ENCODE assay signal across 23 mouse cellular contexts in the genomic region with DNA sequence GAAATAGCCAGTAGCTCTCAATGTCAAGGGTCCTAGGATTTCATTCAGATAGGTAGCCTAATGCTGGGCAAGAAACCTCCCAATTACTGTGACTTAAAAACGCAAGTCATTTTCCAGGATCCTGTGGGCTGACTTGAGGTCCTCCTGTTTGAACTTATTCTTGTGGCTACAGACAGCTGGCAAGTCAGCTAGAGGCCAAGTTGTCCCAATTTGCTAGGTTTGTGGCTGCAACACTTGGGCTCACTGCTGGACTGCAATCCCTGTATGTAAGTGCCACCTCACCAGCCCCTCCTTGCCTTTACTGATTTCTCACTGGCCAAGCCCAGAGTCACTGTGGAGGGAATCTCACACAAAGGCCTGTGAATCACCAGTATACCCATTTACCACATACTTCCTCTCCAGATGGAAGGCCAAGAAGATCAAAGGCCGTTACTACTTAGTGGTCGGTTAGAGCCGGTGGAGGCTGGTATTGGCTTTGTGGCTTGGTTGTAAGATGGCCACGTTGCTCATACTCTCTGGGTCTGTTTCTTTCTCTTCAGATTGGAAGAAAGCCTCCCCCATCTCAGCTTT. TPM values are rescaled to one million over a fixed set of nuclear protein-coding genes. Genes with fewer than 3 reads are reported as not detected.
DNase-seq lines count a peak whose midpoint lies in the region; ATAC-seq and TF ChIP-seq lines count a peak whose summit lies in the region.
"Had no signal": no experiment of that assay in that cellular context is flagged by ENCODE, and none has a peak within 500 bp of the region (broad histone marks: within the 10 kb centered on the region; RNA-seq: fewer than 3 reads in every experiment).

No protein-coding gene starts in this region.

- H3K4me2 ChIP-seq in liver, postnatal 0 days (ENCODE audit: low read depth, low read length): no peak overlapping the region
- H3K4me2 ChIP-seq in stomach, postnatal 0 days (replicated peaks; ENCODE audit: low read depth): no peak overlapping the region
- H3K4me2 ChIP-seq in forebrain, embryonic 13.5 days: no peak overlapping the region
- no peak overlapping the region for H3K4me2 ChIP-seq in hindbrain, embryonic 14.5 days (replicated peaks)
- H3K4me2 ChIP-seq: hindbrain, embryonic 15.5 days; lung, embryonic 14.5 days; neural tube, embryonic 12.5 days had no signal

- H3K9ac ChIP-seq in liver, postnatal 0 days (replicated peaks): no peak overlapping the region
- no peak overlapping the region for H3K9ac ChIP-seq in stomach, postnatal 0 days (ENCODE audit: low read length)
- H3K9ac ChIP-seq in forebrain, embryonic 13.5 days: no peak overlapping the region
- no peak overlapping the region for H3K9ac ChIP-seq in hindbrain, embryonic 14.5 days
- H3K9ac ChIP-seq: hindbrain, embryonic 15.5 days; lung, embryonic 14.5 days; neural tube, embryonic 12.5 days had no signal

- no peaks in the 10 kb centered on the region; the same call in 1 of the 2 replicates for H3K36me3 ChIP-seq in liver, postnatal 0 days (replicated peaks; ENCODE audit: insufficient read depth, low read length)
- H3K36me3 ChIP-seq in stomach, postnatal 0 days (ENCODE audit: control insufficient read depth, insufficient read depth, low read length): no peaks in the 10 kb centered on the region
- no peaks in the 10 kb centered on the region; the same call in 1 of the 2 replicates for H3K36me3 ChIP-seq in forebrain, embryonic 13.5 days (ENCODE audit: poor library complexity, severe bottlenecking)
- 0 out of 2 replicates have a peak, but pooled peaks cover under 1% of the 10 kb centered on the region for H3K36me3 ChIP-seq in hindbrain, embryonic 14.5 days (replicated peaks; ENCODE audit: control insufficient read depth, insufficient read depth)
- H3K36me3 ChIP-seq: embryonic facial prominence, embryonic 10.5 days; hindbrain, embryonic 15.5 days; neural tube, embryonic 12.5 days had no signal

- ATAC-seq in liver, postnatal 0 days: no peak
- peak; percentile 34; the same call in 1 of the 2 replicates for ATAC-seq in stomach, postnatal 0 days (ENCODE audit: low FRiP score, low TSS enrichment)
- ATAC-seq in forebrain, embryonic 13.5 days: no peak
- no peak for ATAC-seq in hindbrain, embryonic 14.5 days (ENCODE audit: low FRiP score)
- ATAC-seq: activated CD4-positive, CD25-positive, alpha-beta regulatory T cell, adult 4 months; forebrain, embryonic 16.5 days; intestine, postnatal 0 days; midbrain, embryonic 16.5 days had no signal

- peaks cover 70% of the 10 kb centered on the region for H3K4me1 ChIP-seq in liver, postnatal 0 days (ENCODE audit: insufficient read depth)
- H3K4me1 ChIP-seq in stomach, postnatal 0 days (replicated peaks; ENCODE audit: control insufficient read depth, insufficient read depth): peaks cover 5% of the 10 kb centered on the region
- H3K4me1 ChIP-seq in forebrain, embryonic 13.5 days: peaks cover 19% of the 10 kb centered on the region
- peaks cover 7% of the 10 kb centered on the region; the same call in 1 of the 2 replicates for H3K4me1 ChIP-seq in hindbrain, embryonic 14.5 days (replicated peaks; ENCODE audit: control insufficient read depth, insufficient read depth, low read length)

- 0 out of 2 replicates have a peak overlapping the region, but pooled peaks have one; percentile 31 for H3K27ac ChIP-seq in liver, postnatal 0 days (ENCODE audit: low read depth)
- no peak overlapping the region for H3K27ac ChIP-seq in stomach, postnatal 0 days (replicated peaks)
- H3K27ac ChIP-seq in forebrain, embryonic 13.5 days: no peak overlapping the region
- H3K27ac ChIP-seq in hindbrain, embryonic 14.5 days: no peak overlapping the region
- H3K27ac ChIP-seq: embryonic facial prominence, embryonic 10.5 days; hindbrain, embryonic 15.5 days; layer of hippocampus, adult 2 months; macrophage; neural tube, embryonic 12.5 days had no signal

- no peak for TF ChIP-seq CTCF in liver, postnatal 0 days (IDR thresholded peaks at IDR 0.05; ENCODE audit: low read depth)
- TF ChIP-seq CTCF in stomach, postnatal 0 days (IDR thresholded peaks at IDR 0.05; ENCODE audit: low read depth): no peak

- 36% methylated on average over 5 of the region's 5 CpGs for WGBS in liver, postnatal 0 days (ENCODE audit: insufficient replicate concordance)
- WGBS in stomach, postnatal 0 days: 82% methylated on average over 5 of the region's 5 CpGs
- WGBS in forebrain, embryonic 13.5 days: 88% methylated on average over 5 of the region's 5 CpGs
- WGBS in hindbrain, embryonic 14.5 days: 87% methylated on average over 5 of the region's 5 CpGs

- no peak for TF ChIP-seq EP300 in liver, postnatal 0 days (IDR thresholded peaks at IDR 0.05; ENCODE audit: low read depth)
- no peak for TF ChIP-seq EP300 in stomach, postnatal 0 days (optimal IDR thresholded peaks at IDR 0.05)

- H3K9me3 ChIP-seq in liver, postnatal 0 days (ENCODE audit: low read length): no peaks in the 10 kb centered on the region
- no peaks in the 10 kb centered on the region for H3K9me3 ChIP-seq in stomach, postnatal 0 days (ENCODE audit: control insufficient read depth, low read length)
- H3K9me3 ChIP-seq in forebrain, embryonic 13.5 days (replicated peaks): no peaks in the 10 kb centered on the region
- no peaks in the 10 kb centered on the region for H3K9me3 ChIP-seq in hindbrain, embryonic 14.5 days (ENCODE audit: control insufficient read depth, low read length)
- H3K9me3 ChIP-seq: embryonic facial prominence, embryonic 10.5 days; hindbrain, embryonic 15.5 days; neural tube, embryonic 12.5 days had no signal

- H3K27me3 ChIP-seq in liver, postnatal 0 days (ENCODE audit: insufficient read depth, low read length): no peaks in the 10 kb centered on the region
- H3K27me3 ChIP-seq in stomach, postnatal 0 days (ENCODE audit: control insufficient read depth, insufficient read depth, low read length): no peaks in the 10 kb centered on the region
- H3K27me3 ChIP-seq in forebrain, embryonic 13.5 days: no peaks in the 10 kb centered on the region
- no peaks in the 10 kb centered on the region for H3K27me3 ChIP-seq in hindbrain, embryonic 14.5 days (ENCODE audit: control insufficient read depth, insufficient read depth, low read length)
- H3K27me3 ChIP-seq: hindbrain, embryonic 15.5 days; neural tube, embryonic 12.5 days had no signal

- peak; percentile 13 for DNase-seq in thymus, postnatal 0 days (ENCODE audit: low spot score)
- DNase-seq in thymus, postnatal 4 days: no peak
- DNase-seq in adipocyte (ENCODE audit: low spot score): peak; percentile 33
- DNase-seq in liver, postnatal 0 days: no peak
- no peak for DNase-seq in stomach, postnatal 0 days (ENCODE audit: low spot score)
- DNase-seq in urinary bladder, postnatal 36 days (ENCODE audit: low spot score in 2 of 2): no peak
- DNase-seq in hindbrain, embryonic 14.5 days (ENCODE audit: low spot score): no peak
- DNase-seq: cerebellum, postnatal 36 days; heart, adult 18-20 months; lung, embryonic 14.5 days; right cerebral cortex, postnatal 14 days; thymus, postnatal 14 days had no signal

- H3K4me3 ChIP-seq in liver, postnatal 0 days (ENCODE audit: low read depth, low read length): no peak overlapping the region
- H3K4me3 ChIP-seq in stomach, postnatal 0 days (ENCODE audit: low read depth, low read length): no peak overlapping the region
- H3K4me3 ChIP-seq in forebrain, embryonic 13.5 days: no peak overlapping the region
- H3K4me3 ChIP-seq in hindbrain, embryonic 14.5 days (replicated peaks; ENCODE audit: low read length): no peak overlapping the region
- H3K4me3 ChIP-seq: embryonic facial prominence, embryonic 10.5 days; erythroblast, embryonic 14.5 days; hindbrain, embryonic 15.5 days; layer of hippocampus, adult 2 months; neural tube, embryonic 12.5 days had no signal

RNA-seq across cellular contexts. Expression of a gene that starts 8.6 kb away (rescaled TPM):
- polyA plus RNA-seq in thymus, postnatal 0 days (2015; fragmentation: Nextera tagmentation; extraction: Ambion mirVana): 8.0 and 10.3 TPM in 2 replicates
- polyA plus RNA-seq in liver, postnatal 0 days (2015; fragmentation: Nextera tagmentation; extraction: Ambion mirVana): 8.3 and 10.7 TPM in 2 replicates
- polyA plus RNA-seq in stomach, postnatal 0 days (2015; fragmentation: Nextera tagmentation; extraction: Ambion mirVana): 12.8 and 13.3 TPM in 2 replicates
- polyA plus RNA-seq in forebrain, embryonic 13.5 days (2015; fragmentation: Nextera tagmentation; extraction: Ambion mirVana): 33.5 and 35.6 TPM in 2 replicates
- 46.0 and 50.3 TPM in 2 replicates for polyA plus RNA-seq in hindbrain, embryonic 14.5 days (2014; fragmentation: Nextera tagmentation; extraction: Ambion mirVana)

RNA-seq across cellular contexts. Expression of a gene that starts 18.5 kb away (rescaled TPM):
- polyA plus RNA-seq in thymus, postnatal 0 days (2015; fragmentation: Nextera tagmentation; extraction: Ambion mirVana): 22.5 and 24.0 TPM in 2 replicates
- 6.1 and 6.6 TPM in 2 replicates for polyA plus RNA-seq in liver, postnatal 0 days (2015; fragmentation: Nextera tagmentation; extraction: Ambion mirVana)
- polyA plus RNA-seq in stomach, postnatal 0 days (2015; fragmentation: Nextera tagmentation; extraction: Ambion mirVana): 12.9 TPM in 2 replicates
- 16.1 and 19.1 TPM in 2 replicates for polyA plus RNA-seq in forebrain, embryonic 13.5 days (2015; fragmentation: Nextera tagmentation; extraction: Ambion mirVana)
- polyA plus RNA-seq in hindbrain, embryonic 14.5 days (2014; fragmentation: Nextera tagmentation; extraction: Ambion mirVana): 8.9 and 11.5 TPM in 2 replicates

RNA-seq across cellular contexts. Expression of a gene that starts 59.3 kb away (rescaled TPM):
- polyA plus RNA-seq in thymus, postnatal 0 days (2015; fragmentation: Nextera tagmentation; extraction: Ambion mirVana): 24.2 and 31.3 TPM in 2 replicates
- 5.8 and 6.8 TPM in 2 replicates for polyA plus RNA-seq in liver, postnatal 0 days (2015; fragmentation: Nextera tagmentation; extraction: Ambion mirVana)
- 17.8 and 19.7 TPM in 2 replicates for polyA plus RNA-seq in stomach, postnatal 0 days (2015; fragmentation: Nextera tagmentation; extraction: Ambion mirVana)
- 20.1 and 24.9 TPM in 2 replicates for polyA plus RNA-seq in forebrain, embryonic 13.5 days (2015; fragmentation: Nextera tagmentation; extraction: Ambion mirVana)
- polyA plus RNA-seq in hindbrain, embryonic 14.5 days (2014; fragmentation: Nextera tagmentation; extraction: Ambion mirVana): 15.0 and 17.7 TPM in 2 replicates

RNA-seq across cellular contexts. Expression of a gene that starts 59.7 kb away (rescaled TPM):
- 27.0 and 35.6 TPM in 2 replicates for polyA plus RNA-seq in thymus, postnatal 0 days (2015; fragmentation: Nextera tagmentation; extraction: Ambion mirVana)
- polyA plus RNA-seq in liver, postnatal 0 days (2015; fragmentation: Nextera tagmentation; extraction: Ambion mirVana): 13.0 and 15.9 TPM in 2 replicates
- polyA plus RNA-seq in stomach, postnatal 0 days (2015; fragmentation: Nextera tagmentation; extraction: Ambion mirVana): 18.9 and 22.3 TPM in 2 replicates
- 92.9 and 94.3 TPM in 2 replicates for polyA plus RNA-seq in forebrain, embryonic 13.5 days (2015; fragmentation: Nextera tagmentation; extraction: Ambion mirVana)
- polyA plus RNA-seq in hindbrain, embryonic 14.5 days (2014; fragmentation: Nextera tagmentation; extraction: Ambion mirVana): 107 and 109 TPM in 2 replicates

Comparison
In these comparisons a context has a peak if more than half of its experiments do, and no peak if none do; other contexts are left out.
1. DNase-seq: peak in thymus, postnatal 0 days (single experiment) and adipocyte (single experiment); none in thymus, postnatal 4 days (single experiment), liver, postnatal 0 days (single experiment), stomach, postnatal 0 days (single experiment), urinary bladder, postnatal 36 days (0 of 2) and hindbrain, embryonic 14.5 days (single experiment).